Mouse (Mus musculus): ENCODE data around the gene Vav1.

DNA sequence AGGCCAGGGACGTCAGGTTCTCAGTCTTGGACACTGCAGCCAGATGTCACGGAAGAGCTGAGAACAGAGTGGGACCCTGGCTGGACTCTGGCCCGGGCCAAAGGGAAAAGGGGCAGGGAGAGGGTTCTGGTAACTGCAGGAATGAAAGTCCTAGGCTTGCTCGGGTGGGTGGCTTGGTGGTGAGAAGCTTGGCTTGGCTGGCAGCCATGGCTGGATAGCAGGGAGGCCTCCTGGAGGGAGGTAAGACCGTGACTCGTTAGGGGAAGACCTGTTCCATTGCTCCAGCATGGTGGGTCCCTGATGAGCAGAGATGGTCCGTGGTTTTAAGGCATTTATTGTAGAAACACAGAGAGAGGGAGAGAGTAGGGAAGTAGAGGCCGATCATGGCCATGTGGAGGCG is 7.6 kb upstream of the Vav1 start:
- no peak for TF ChIP-seq CTCF (IDR thresholded peaks at IDR 0.05; ENCODE audit: borderline replicate concordance, extremely low read depth, insufficient read depth, insufficient read length)
- no peak for TF ChIP-seq POLR2A (IDR thresholded peaks at IDR 0.05; ENCODE audit: borderline replicate concordance, extremely low read depth, insufficient read depth, insufficient read length, poor library complexity, severe bottlenecking)

Data from brain, embryonic 14.5 days (tissue).